Mouse (Mus musculus) frontal cortex, adult (tissue): Measurements from ENCODE around the gene H2afy.

Experiments used
- ATAC-seq: cut with Nextera tagmentation; 2 replicates; pipeline ENCODE4 v1.9.2; 2017; ENCODE audit warnings: mild to moderate bottlenecking, moderate library complexity, mixed read lengths; ENCODE audit not compliant: low TSS enrichment

Gene H2afy

DNA sequence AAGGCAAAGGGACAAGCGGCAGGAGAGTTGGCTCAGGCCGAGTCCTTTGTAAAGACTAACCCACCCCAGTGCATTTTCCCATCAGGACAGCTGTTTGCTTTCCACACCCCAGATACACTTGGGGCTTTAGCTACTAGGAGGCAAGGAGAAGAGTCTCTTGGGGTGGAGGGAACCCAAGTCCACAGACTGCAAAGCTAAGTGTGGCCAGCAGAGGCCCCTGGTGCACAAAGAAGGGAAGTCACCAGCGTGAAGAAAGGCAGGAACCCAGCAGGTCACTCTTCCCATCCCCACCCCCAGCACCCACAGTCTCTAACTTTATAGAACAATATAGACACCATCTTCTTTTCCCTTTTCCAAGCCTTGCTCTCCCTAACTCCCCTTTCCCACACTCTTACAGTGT is 9.4 kb upstream of the H2afy start:
- ATAC-seq, result peak; percentile 55; the same call in 1 of the 2 replicates

DNA sequence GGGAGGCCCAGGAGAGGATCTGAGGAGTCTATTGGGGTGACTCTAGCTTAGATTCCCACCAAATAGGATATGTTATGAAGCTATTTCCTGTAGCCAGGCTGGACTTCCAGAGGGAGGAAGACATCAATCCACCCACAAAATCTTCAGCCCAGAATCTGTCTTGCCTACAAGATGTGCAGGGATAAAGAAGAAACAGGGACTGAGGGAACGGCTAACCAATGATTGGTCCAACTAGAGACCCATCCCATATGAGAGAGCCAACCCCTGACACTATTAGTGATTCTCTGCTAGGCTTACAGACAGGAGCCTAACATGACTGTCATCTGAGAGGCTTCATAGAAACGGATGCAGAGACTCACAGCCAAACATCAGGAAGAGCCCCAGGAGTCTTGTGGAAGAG is 7.9 kb upstream of the H2afy start:
- no peak for ATAC-seq

DNA sequence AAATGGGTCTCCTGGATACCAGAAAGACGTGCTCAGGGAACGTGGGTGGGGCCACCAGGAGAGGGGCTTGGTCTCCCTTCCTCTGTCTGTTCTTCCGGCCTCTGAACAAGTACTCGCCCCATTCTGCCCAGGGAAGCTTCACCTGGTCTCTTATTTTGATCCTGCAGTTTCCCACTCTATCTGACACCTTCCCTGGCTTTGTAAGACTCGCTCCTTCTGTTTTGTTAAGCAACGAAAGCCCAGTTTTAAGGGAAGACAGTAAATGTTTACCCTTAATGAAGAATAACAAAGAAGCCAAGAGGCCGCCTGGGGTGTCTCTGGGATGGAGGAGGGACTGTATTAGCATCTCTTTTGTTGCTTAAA is 7.0 kb upstream of the H2afy start:
- ATAC-seq, result no peak

DNA sequence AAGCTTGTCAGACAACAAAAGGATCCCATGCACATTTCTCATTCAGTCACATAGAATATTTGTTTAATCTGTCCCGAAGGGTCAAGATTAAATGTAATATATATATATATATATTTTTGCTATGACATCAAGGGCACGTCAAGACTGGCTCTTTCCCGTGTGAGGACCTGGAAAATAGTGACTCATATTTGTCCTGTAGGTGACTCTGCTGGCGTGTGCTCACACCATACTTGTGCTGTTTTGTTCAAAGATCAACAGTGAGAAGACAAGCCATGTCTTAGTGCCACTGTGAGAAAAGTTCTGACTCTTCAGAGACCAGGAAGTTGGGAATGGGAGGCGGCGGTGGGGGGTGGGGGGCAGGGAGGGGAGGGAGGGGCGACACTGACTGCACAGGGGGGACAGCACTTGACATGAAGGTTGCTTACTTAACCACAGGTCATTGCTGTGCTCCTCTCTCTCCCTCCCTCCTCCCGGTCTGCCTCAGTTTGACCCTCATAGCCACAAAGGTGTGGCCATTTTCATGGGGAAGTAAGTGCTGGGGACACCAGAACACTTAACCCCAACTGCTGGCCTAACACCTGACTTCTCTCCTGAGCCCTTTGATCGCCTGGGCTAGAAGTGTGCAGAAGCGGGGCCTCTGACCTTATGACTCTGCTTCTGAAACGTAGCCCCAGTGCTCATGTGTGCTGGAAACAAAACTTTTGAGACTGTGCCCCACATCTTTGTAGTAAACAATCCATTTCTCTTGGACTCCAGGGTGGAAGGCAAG is 6.4 kb upstream of the H2afy start:
- ATAC-seq, result no peak

DNA sequence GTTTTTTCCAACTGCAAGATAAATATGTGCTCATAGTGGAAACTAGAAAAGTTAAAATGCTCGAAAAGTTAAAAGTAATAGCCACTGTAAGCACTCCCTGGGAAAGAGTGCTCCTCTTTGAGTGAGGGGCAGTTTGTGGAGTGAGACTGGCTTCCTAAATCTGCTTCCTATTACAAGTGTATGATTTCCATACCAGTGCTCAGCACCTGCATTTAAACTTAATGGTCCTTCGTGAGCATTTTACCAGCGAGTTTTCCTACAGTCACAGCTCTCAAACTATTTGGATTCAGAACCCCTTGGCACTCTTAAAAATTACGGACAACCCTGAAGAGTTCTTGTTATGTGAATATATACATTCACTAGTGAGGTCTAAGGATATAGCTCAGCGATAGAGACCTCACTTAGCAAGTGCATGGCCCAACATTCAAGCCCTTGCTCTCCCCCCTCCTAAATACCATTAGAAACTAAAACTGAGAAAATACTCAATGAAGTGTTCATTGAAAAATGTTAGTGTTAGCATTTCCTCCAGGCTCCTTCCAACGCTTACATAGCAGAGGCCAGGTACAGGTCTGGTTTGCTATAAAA is 3.1 kb upstream of the H2afy start:
- ATAC-seq, result no peak

DNA sequence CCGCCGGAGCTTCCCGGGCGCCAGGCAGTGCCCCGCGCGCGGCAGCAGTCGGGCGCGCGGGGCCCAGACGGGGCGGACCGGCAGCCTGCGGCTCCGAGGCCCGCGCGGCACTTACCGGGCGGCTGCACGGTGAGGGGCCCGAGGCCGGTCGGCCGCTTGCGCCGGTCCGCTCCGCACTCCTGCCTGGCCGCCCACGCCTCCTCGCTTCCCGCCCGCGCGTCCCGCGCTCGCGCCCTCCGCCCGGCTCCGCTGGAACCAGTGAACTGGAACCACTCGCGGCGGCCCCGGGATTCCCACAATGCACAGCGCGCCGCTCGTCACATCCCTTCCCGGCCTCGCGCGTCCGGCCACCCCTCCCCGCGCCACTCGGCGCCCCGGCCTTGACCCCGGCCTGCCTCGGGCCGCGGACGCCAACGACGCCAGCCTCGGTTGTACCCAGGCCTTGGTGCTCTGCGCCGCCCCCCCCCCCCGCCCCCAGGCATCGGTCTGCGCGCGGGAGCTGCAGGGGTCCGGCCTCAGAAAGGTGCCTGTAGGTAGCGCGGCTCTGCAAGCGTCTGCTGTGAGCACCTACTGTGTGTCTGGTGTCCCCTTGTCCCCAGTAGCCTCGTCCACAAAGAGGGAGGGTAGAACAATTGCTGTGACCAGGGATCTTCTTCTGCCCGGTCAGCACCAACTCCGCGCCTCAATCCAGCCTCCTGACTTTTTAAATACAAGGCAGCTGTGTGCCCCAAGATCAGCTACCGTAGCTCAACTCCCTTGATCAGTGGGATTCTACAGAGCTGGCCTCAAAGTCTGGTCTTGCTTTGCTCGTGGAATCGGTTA is 719 bp downstream of the H2afy start:
- ATAC-seq, result peak; percentile 93

DNA sequence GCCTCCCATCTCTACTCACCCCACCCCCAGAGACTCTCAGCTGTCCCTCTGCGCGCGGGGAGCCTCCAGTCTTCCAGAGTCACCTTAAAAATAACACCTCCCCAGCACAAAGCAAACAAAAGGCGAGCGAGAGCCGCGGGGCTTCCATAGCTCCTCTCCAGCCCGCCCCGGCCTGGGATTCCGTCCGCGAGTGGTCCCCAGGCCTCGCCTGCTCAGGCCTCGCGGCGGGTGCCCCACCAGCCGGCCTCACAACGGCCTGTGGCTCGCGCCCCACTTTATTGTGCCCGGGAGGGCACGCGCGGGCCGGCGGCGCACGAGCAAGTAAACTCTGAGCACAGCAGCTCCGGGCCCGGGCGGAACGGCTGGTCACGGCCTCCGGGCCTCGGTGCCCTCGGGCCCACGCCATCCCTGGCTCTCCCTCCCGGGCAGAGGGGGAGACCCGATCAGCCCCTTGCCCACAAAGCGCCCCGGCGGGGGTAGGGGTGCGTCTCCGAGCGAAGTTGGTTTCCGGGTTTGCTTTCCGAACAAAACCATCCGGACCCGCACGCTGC is 1.5 kb downstream of the H2afy start:
- ATAC-seq, result peak; percentile 27; the same call in 1 of the 2 replicates

DNA sequence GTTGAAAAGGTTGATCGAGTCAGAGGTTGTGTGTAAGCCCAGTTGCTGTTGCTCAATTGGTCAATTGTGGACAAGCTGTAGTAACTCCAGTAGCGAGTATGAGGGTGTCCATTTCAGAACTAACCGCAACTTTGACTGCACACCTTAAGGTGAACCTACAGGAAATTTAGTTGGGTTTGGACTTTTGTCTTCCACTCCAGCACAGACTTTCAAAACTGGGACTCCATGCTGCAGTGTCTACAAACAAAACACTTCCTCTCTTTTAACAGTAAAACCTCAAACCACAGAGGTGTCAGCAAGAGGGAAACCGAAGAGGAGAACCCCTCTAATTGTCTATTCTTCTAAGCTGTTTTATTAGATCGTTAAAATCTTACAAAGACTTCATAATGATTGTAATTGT is 2.1 kb downstream of the H2afy start:
- no peak for ATAC-seq

DNA sequence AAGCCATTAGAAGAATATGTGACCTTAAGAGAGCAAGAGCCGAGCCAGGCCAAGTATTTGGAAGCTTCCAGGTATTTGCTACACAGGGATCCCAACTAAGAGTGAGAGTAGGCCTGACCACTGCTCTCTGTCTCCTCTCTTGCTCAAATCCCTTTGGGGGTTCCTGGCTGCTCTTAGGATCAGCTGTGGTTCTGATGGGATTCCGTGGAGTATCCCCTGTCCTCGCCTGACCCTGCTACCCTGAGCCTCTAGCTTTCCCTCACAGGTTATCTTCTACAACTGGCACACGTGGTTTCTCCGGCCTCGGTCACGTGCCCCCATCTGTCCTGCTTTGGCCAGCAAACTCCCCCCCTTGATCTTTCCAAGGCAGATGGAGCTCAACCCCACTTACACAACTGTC is 3.2 kb downstream of the H2afy start:
- no peak for ATAC-seq

DNA sequence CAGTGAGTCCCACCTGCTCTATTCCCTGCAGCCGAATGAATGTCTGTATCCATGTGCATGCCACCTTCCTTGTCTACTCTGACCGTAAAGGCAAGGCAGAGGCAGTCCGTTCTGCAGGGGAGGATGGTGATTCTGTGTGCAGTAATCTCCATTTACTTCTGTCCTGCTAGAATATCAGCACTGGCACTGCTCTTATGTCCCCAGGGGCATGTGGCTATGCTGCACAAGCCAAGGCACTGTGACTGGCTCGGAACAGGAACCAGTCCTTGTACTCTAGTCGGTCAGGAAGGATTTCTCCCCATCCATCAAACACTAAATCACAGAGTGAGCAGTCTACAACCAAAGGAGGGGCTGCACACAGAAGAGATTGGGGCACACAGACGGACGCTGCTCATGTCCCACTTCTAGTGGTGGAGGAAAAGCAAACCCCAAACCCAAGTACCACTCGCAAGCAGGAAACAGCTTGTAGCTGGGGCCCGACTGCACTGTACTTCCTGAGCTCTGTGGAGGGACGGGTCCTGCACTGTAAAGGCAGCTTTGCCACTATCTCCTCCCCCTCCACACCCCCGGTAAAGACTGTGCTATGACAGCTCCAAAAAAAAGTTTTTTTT is 3.7 kb downstream of the H2afy start:
- ATAC-seq, result no peak

DNA sequence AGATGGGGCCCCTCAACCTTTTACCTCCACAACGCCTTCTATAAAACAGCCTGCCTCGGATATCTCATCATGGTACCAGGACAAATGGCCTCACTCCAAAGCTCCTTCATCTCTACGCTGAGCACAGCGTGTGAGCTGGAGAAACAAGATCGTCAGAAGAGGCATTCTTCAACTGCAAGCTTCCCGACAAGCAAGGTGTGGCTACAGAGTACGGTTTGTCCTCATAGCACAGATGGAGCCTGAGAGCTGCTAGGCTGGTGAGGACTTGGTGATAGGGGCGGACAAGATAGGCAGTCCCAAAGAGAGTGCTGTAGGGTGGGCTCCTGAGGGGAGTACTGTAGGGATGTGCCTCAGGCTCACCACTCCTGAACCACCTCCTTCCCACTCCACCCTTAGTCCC is 5.6 kb downstream of the H2afy start:
- ATAC-seq, result no peak

DNA sequence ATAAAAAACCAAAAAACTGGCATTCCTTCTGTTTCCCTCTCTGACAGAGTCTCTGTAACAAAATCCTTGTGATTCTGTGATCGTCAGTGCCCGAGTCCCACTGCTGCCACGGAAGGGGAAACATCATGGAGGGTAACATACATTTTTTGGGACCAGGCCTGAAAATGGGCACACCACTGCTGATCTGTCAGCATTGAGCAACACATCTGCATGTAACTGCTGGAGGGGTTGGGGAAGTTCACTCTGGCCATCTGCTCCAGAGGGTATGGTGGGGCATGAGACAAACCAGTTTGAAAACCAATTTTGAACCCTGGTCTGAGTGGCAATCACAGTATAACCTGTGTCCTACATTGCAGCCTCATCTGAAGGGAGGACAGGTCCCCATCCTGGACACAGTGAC is 6.6 kb downstream of the H2afy start:
- ATAC-seq, result no peak

DNA sequence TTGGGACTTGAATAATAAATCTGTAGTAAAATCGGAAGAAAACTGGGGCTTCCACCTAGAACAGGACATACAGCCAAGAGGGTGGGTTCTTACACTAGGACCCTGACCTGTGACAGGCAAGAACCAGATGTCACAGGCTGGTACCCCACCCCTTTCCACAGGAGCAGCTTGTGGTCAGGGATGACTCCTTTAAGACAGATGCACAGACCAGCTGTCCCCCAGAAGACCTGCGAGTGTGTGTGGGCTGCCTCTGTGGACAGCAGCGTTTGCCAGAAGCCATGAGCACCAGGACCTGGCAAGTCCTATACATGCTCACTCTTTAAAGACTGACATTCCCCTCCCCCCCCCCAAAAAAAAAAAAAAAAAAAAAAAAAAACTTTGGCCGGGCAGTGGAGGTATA is 7.1 kb downstream of the H2afy start:
- no peak for ATAC-seq

DNA sequence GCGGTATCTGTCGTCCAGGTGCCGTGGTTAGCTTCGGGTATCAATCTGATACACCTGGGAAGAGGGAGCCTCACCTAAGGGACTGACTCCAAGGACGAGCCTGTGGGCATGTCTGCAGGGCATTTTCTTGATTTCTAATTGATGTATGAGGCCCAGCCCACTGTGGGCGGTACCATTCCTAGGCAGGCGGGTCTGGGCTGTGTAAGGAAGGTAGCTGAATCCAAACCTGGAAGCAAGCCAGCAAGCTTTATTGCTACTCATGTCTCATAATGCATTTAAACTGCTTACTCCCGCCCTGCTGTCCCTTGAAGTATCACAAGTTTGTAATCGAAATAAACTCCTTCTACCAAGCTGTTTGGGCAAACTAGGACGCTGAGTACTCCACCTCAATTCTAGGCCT is 10.5 kb downstream of the H2afy start:
- ATAC-seq, result no peak

DNA sequence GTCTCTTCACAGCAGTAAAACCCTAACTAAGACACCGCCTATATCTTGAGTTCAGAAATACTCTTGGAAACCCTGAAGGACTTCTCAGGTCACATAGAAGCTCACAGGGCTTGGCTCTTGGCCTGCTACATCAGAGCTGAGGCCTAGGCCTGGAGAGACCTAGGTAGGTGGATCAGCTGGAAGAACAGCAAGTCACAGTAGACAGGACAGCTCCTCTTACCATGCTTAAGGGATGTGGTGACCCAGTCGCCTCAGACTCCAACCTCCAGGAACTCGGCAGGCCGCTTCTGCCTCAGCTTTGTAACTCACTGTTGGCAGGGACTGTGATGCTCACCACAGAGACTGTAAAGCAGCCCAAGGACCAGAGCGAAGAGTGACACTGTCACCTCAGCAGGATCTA is 13.1 kb downstream of the H2afy start:
- no peak for ATAC-seq

DNA sequence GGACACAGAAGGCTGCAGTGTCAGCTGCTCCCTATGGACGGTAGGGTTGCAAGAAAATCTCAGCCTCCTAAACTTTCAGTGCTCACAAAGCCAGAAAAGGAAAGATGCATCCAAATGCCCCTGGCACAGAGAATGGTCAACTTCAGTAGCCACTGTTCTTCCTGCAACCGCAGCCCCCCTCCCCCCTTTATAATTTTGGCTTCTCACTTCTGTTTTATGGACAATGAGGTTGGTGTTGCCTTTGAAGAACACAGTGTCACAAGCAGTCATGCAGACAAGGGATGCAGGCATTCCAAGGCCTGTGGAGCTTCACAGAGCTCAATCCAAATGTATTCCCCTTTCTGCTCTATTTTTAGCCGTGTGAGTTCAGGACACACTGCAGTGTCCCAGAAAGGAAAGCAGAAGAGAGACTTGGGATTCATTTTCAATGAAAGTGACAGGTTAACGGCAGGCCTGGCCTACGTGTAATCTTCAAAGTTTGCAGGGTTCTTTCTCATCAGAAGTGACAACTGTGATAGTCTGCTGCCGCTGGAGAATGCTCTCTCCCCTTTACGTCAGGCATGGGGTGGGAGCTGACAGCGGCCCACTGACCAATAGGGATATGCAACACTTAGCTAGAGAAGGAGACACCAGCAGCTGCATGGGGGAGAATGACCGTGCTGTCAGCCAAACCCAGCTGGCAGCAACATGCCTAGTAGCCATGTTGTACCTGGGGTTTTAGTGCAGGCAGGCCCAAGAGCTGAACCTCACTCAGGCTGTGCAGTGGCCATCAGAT is 18.0 kb downstream of the H2afy start:
- peak; percentile 72 for ATAC-seq

DNA sequence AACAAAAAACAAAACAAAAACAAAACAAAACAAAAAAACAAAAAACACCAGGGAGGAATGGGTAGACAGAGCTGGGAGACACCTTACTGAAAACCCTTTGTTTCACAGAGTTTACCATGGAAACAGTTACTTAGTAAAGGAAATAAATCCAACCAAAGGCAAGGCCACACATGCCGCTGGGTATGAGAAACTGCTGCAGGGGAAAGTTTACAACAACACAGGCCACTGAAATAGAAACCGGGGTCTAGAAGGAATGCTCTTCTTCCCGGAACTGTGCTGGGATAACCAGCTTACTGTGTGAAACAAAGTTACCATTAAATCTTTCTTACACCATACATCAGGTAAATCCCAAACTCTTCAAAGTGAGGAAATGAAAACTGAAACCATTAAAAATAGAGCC is 20.3 kb downstream of the H2afy start:
- no peak for ATAC-seq

DNA sequence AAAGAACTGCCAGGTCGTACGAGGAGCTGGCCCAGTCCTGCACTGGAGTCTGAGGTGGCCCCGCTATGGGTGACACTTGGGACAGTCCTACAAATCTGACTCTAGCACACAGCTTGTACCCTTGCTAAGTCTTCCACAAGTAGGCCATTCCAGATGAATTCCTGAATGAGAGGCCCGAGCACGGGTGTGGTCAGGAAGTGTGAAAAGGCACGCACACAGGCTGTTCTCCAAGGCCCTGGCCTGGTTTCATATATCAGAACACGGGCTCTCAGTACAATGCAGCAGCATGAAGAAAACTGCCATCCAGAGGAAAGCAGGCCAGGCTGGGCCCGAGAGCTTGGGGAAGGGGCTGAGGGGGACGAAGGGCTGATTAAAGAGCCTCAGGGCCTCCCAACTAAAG is 20.8 kb downstream of the H2afy start:
- ATAC-seq, result no peak

DNA sequence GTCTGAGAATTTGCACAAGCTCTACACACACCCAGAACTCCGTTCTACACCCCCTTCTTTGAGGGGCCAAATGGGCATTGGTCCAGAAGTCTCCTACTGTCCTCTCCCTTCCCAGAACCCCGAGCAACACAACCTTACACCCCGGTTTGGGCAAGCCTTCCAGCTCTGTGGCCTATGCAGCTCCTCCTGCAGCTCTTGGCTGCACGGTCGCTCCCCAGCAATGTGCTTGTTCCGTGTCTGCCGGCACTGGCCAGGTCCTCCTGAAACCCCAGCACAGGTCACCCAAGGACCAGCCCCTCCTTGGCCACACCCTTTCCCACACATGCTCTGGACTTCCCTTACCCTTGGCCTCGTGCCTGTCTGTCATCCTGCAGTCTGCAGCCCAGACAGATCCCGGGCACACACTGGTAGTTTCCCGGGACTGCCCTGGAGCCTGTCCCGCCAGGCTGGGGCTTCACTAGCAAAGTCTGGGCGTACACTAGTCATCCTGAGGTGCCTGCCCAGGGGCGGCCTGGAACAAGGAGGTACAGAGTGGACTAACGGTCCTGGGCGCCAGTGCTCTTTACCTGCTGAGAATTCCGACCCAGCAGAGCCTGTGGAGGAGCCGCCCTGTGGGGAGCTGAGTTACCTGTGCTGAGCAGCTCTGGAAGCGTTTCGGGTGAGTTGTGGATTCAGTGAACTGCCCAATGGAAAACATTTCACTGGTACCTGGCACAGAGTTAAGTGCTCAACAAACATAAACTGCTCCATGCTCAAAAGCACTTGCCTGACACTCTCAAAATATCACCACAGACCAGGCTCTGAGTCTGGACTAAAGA is 22.5 kb downstream of the H2afy start:
- ATAC-seq, result peak; percentile 13; the same call in 1 of the 2 replicates

DNA sequence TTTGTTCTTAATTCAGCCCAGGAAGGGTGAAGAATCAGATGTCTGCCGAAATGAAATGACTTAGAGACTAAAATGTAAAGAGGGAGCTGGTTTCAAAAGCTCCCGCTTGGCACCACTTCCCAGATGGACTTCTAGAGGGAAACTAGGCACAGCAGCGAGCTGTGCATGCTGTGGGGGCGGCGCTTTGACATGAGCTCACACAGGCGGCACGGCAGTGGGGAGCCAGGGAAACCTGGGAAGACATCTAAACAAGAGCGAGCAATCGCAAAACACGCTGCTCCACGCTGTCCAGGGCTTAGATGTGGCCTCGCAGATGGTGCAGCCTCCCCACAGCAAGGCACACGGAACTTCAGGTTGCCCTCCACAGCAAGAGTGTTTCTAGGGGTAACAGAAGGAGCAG is 23.2 kb downstream of the H2afy start:
- ATAC-seq, result peak; percentile 91

DNA sequence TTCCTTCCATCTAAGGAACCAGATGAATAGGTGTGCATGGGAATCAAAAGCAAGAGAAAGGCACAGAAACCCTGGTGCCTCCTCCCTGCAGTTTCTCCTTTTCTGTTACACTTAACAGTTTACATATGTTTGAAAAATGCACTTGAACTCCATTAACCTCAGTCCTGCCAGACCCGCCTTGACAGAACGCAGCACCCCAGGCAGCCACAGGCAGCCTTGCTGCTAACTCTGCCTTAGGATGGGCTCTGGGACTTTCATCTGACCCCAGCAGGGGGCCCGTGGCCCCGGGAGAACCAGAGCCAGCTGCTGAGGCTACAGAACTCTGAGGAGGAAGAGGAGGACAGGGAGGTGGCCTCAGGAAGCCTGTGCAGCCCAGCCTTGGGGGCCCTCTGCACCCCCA is 23.7 kb downstream of the H2afy start:
- ATAC-seq, result no peak
